ENCODE assay signal across 8 mouse cellular contexts in genomic region chr10:3973589-3974070, GRCm38 (mm10). TPM values are rescaled to one million over a fixed set of nuclear protein-coding genes. Genes with fewer than 3 reads are reported as not detected.
DNase-seq lines count a peak whose midpoint lies in the region; ATAC-seq and TF ChIP-seq lines count a peak whose summit lies in the region.

No protein-coding gene starts in this region.

- peak overlapping the region; percentile 83 for H3K4me2 ChIP-seq in forebrain, embryonic 12.5 days
- peak overlapping the region; percentile 93 for H3K4me2 ChIP-seq in heart, postnatal 0 days (ENCODE audit: low read depth, low read length)
- H3K4me2 ChIP-seq in liver, postnatal 0 days (ENCODE audit: low read depth, low read length), result peak overlapping the region; percentile 98
- peak overlapping the region; percentile 96 for H3K4me2 ChIP-seq in neural tube, embryonic 13.5 days

- peaks cover 23% of the 10 kb centered on the region for H3K36me3 ChIP-seq in E14TG2a.4 (ENCODE audit: insufficient read depth, low read length)
- H3K36me3 ChIP-seq in forebrain, embryonic 12.5 days (replicated peaks), result no peaks in the 10 kb centered on the region
- no peaks in the 10 kb centered on the region for H3K36me3 ChIP-seq in heart, postnatal 0 days (replicated peaks; ENCODE audit: control insufficient read depth, insufficient read depth, low read length)
- H3K36me3 ChIP-seq in liver, postnatal 0 days (replicated peaks; ENCODE audit: insufficient read depth, low read length), result no peaks in the 10 kb centered on the region
- H3K36me3 ChIP-seq in neural tube, embryonic 13.5 days, result no peaks in the 10 kb centered on the region

- 0% methylated on average over 37 of the region's 39 CpGs for WGBS in forebrain, embryonic 12.5 days
- WGBS in heart, postnatal 0 days, result under 1% methylated on average over 29 of the region's 39 CpGs
- under 1% methylated on average over 39 of the region's 39 CpGs for WGBS in liver, postnatal 0 days (ENCODE audit: insufficient replicate concordance)
- under 1% methylated on average over 39 of the region's 39 CpGs for WGBS in neural tube, embryonic 13.5 days

- H3K9ac ChIP-seq in forebrain, embryonic 12.5 days, result peak overlapping the region; percentile 77
- H3K9ac ChIP-seq in heart, postnatal 0 days (replicated peaks; ENCODE audit: low read depth, low read length), result peak overlapping the region; percentile 56
- H3K9ac ChIP-seq in liver, postnatal 0 days (replicated peaks), result peak overlapping the region; percentile 77
- peak overlapping the region; percentile 80 for H3K9ac ChIP-seq in neural tube, embryonic 13.5 days

- H3K9me3 ChIP-seq in E14TG2a.4 (ENCODE audit: low read length), result no peaks in the 10 kb centered on the region
- no peaks in the 10 kb centered on the region for H3K9me3 ChIP-seq in forebrain, embryonic 12.5 days
- H3K9me3 ChIP-seq in heart, postnatal 0 days (replicated peaks; ENCODE audit: control insufficient read depth, low read length), result no peaks in the 10 kb centered on the region
- H3K9me3 ChIP-seq in liver, postnatal 0 days (ENCODE audit: low read length), result no peaks in the 10 kb centered on the region
- H3K9me3 ChIP-seq in neural tube, embryonic 13.5 days, result no peaks in the 10 kb centered on the region

- peak; percentile 92 for ATAC-seq in forebrain, embryonic 12.5 days (ENCODE audit: low FRiP score)
- peak; percentile 92 for ATAC-seq in heart, postnatal 0 days (ENCODE audit: insufficient read depth, low read depth)
- ATAC-seq in liver, postnatal 0 days, result peak; percentile 86
- peak; percentile 92 for ATAC-seq in neural tube, embryonic 13.5 days (ENCODE audit: low read depth)

- H3K27me3 ChIP-seq in E14TG2a.4 (ENCODE audit: insufficient read depth, low read length), result no peaks in the 10 kb centered on the region
- H3K27me3 ChIP-seq in forebrain, embryonic 12.5 days, result no peaks in the 10 kb centered on the region
- no peaks in the 10 kb centered on the region for H3K27me3 ChIP-seq in heart, postnatal 0 days (ENCODE audit: control insufficient read depth, insufficient read depth, low read length)
- no peaks in the 10 kb centered on the region for H3K27me3 ChIP-seq in liver, postnatal 0 days (ENCODE audit: insufficient read depth, low read length)
- no peaks in the 10 kb centered on the region for H3K27me3 ChIP-seq in neural tube, embryonic 13.5 days

- DNase-seq in c-Kit-positive CD71-positive TER-119-positive erythroid progenitor cells, embryonic 14.5 days (ENCODE audit: low spot score), result peak; percentile 83
- DNase-seq in heart, postnatal 0 days (ENCODE audit: low spot score), result peak; percentile 89
- peak; percentile 88 to 92 for DNase-seq in kidney, postnatal 36 days
- peak; percentile 92 for DNase-seq in liver, postnatal 0 days
- peak; percentile 62 for DNase-seq in telencephalon, adult 2 months (ENCODE audit: low read depth, low spot score)

- peak; percentile 55; the same call in 1 of the 2 replicates for TF ChIP-seq EP300 in heart, postnatal 0 days (IDR thresholded peaks at IDR 0.05; ENCODE audit: low read depth)
- no peak; the same call in 1 of the 2 replicates for TF ChIP-seq EP300 in liver, postnatal 0 days (IDR thresholded peaks at IDR 0.05; ENCODE audit: low read depth)

- no peak for TF ChIP-seq CTCF in E14TG2a.4 (conservative IDR thresholded peaks at IDR 0.05; ENCODE audit: low read length)
- TF ChIP-seq CTCF in heart, postnatal 0 days (IDR thresholded peaks at IDR 0.05; ENCODE audit: low read depth), result no peak
- TF ChIP-seq CTCF in liver, postnatal 0 days (IDR thresholded peaks at IDR 0.05; ENCODE audit: low read depth), result 0 out of 2 replicates have a peak, but pooled peaks have one; percentile 2

- H3K27ac ChIP-seq in forebrain, embryonic 12.5 days, result peak overlapping the region; percentile 90
- peak overlapping the region; percentile 88 for H3K27ac ChIP-seq in heart, postnatal 0 days (ENCODE audit: low read depth)
- H3K27ac ChIP-seq in liver, postnatal 0 days (ENCODE audit: low read depth), result peak overlapping the region; percentile 96
- H3K27ac ChIP-seq in neural tube, embryonic 13.5 days (replicated peaks), result peak overlapping the region; percentile 85

- H3K4me1 ChIP-seq in E14TG2a.4 (replicated peaks; ENCODE audit: low read depth, low read length), result peaks cover 60% of the 10 kb centered on the region
- peaks cover 9% of the 10 kb centered on the region for H3K4me1 ChIP-seq in forebrain, embryonic 12.5 days
- H3K4me1 ChIP-seq in heart, postnatal 0 days (ENCODE audit: control insufficient read depth, insufficient read depth), result no peaks in the 10 kb centered on the region
- peaks cover 42% of the 10 kb centered on the region for H3K4me1 ChIP-seq in liver, postnatal 0 days (ENCODE audit: insufficient read depth)
- H3K4me1 ChIP-seq in neural tube, embryonic 13.5 days (replicated peaks), result peaks cover 15% of the 10 kb centered on the region

- H3K4me3 ChIP-seq in E14TG2a.4 (replicated peaks; ENCODE audit: low read length), result peak overlapping the region; percentile 97
- peak overlapping the region; percentile 68 for H3K4me3 ChIP-seq in forebrain, embryonic 12.5 days (replicated peaks)
- H3K4me3 ChIP-seq in heart, postnatal 0 days (ENCODE audit: low read depth, low read length), result peak overlapping the region; percentile 66
- peak overlapping the region; percentile 71 for H3K4me3 ChIP-seq in liver, postnatal 0 days (ENCODE audit: low read depth, low read length)
- H3K4me3 ChIP-seq in neural tube, embryonic 13.5 days, result peak overlapping the region; percentile 79

RNA-seq across cellular contexts. Expression of gene Mthfd1l, which starts 0.7 kb away (rescaled TPM):
- 11.2 TPM in 2 replicates for polyA plus RNA-seq in forebrain, embryonic 12.5 days (2016; fragmentation: Nextera tagmentation; extraction: Ambion mirVana)
- 2.8 and 7.2 TPM in 2 replicates for total RNA-seq in heart, postnatal 0 days (2014; rRNA removed; ENCODE audit: low replicate concordance)
- polyA plus RNA-seq in heart, postnatal 0 days (2015; fragmentation: Nextera tagmentation; extraction: Ambion mirVana), result 2.3 and 3.0 TPM in 2 replicates
- 7.2 and 8.4 TPM in 2 replicates for polyA plus RNA-seq in liver, postnatal 0 days (2015; fragmentation: Nextera tagmentation; extraction: Ambion mirVana)
- polyA plus RNA-seq in neural tube, embryonic 13.5 days (2015; fragmentation: Nextera tagmentation; extraction: Ambion mirVana), result 6.2 and 6.4 TPM in 2 replicates

Comparison
In these comparisons a context has a peak if more than half of its experiments do, and no peak if none do; other contexts are left out.
1. Peak in every context shown above with its lines: DNase-seq, ATAC-seq, H3K4me3 ChIP-seq and H3K27ac ChIP-seq.